Mouse (Mus musculus) adrenal gland, postnatal 4 days (tissue): ENCODE results near the gene Pla2g4c. TPM values are rescaled to one million over a fixed set of nuclear protein-coding genes. Genes with fewer than 3 reads are reported as not detected.
"Not testable (repeated sequence)": the region's sequence is repeated elsewhere in the genome, so short reads cannot be mapped to it uniquely, and the experiment has no call there.

Experiments
- DNase-seq, 2 experiments: peaks; one replicate each; pipeline ENCODE4 v3.0.0; 2021 to 2022; ENCODE audit warnings: low spot score in 2 of 2, mixed read lengths in 2 of 2
- long read RNA-seq, 2 experiments: library from polyadenylated mRNA; stranded (forward); transcript quantifications; one replicate each; pipeline ENCODE4 v2.0.0; 2021
- total RNA-seq, 2 experiments: library from RNA; stranded (reverse); gene quantifications; 2 replicates each; pipeline ENCODE4 v1.2.3; 2021

Pla2g4c gene
- total RNA-seq = 1 to 10 TPM in 1 of 2 experiments, under 1 TPM in 1; 0.42 to 1.1 TPM
- long read RNA-seq, experiment 1 = 0 reads
- long read RNA-seq, experiment 2, partial matches to known transcripts = 0 of 1 reads
- long read RNA-seq, experiment 2, other reads (novel, unspliced or antisense) = 1 of 1 reads

DNA sequence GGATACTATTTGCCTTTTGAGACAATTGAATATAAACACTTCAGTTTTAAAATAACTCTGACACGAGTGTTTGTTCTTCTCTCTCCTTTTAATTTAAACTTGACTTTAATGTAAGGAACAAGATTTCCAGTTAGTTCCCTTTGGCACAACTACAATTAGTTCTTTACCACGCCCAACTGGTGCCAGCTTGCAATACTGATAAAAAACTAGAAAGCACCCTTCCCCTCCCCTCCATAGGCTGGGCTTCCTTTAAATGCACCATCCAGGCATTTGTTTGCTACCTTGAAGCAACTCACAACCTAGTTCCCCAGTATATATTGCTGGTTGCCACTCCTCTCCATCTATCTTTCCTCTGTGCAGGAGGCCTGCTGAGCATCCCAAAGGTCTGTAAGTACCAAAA, at the start of gene Pla2g4c:
Pla2g4c (plus strand) TSS at position 340 of the 400 bp plus-strand sequence.
- DNase-seq = no peak

DNA sequence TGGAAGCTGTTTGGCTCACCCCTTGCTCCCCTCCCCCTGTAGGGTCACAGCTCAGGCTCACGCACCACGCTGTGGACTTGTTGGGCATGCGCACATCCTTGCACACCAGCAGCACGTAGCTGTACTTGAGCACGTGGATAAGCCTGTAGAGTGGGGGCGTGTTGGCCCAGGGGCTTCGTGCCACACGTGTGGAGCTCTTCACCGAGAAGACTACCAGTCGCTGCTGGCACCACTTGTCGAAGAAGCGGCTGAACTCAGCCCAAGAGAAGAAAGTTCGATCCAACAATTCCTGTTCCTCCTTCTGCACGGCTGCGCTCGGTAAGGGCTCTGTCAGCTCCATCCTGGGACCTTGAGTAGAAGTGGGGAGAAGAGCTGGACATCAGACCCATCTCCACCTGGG, 47.4 kb upstream of the Pla2g4c start, which contains the start of gene Lig1:
Lig1 (plus strand) TSS at position 203 of the 400 bp plus-strand sequence.
- DNase-seq = no peak

- no peak for DNase-seq
Measured at GRCm38 (mm10) chr7:13277833-13278232, 46.6 kb upstream of the Pla2g4c start.

DNA sequence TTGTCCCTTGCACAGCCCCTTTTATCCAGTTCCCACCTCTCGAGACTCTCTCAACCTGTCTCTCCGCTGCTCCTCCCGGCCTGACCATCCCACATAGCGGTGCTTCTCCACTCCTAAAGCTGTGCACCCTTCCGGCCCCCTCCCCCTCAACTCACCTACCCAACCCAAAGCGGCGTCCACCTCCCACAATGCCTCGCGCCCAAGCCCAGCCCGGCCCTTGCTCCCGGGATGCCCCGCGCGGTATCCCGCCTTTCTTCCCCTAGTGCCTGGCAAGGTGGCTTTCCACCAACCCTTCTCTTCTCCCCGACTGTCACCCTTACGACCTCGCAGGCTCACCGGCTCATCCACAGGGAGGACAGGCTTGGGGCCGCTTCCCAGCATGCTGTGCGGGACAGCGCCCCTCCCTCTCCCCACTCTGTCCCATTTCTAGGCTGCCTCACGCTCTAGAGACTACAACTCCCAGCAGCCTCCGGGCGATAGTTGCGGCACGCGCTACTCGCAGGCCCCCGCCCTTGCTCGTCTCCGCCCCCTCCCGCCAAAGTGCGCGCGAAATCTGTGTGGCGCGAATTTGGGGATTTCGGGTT, 46.1 kb upstream of the Pla2g4c start, which contains the start of gene Zswim9:
Zswim9 (minus strand) TSS at position 414 of the 584 bp plus-strand sequence.
- peak; percentile 75 to 83 for DNase-seq

GRCm38 (mm10) chr7:13278957-13279356, 45.5 kb upstream of the Pla2g4c start:
- DNase-seq = not testable (repeated sequence)

GRCm38 (mm10) chr7:13288621-13289020, 35.8 kb upstream of the Pla2g4c start:
- no peak for DNase-seq

- DNase-seq = no peak
Measured at GRCm38 (mm10) chr7:13290041-13290675, 34.3 kb upstream of the Pla2g4c start.

DNA sequence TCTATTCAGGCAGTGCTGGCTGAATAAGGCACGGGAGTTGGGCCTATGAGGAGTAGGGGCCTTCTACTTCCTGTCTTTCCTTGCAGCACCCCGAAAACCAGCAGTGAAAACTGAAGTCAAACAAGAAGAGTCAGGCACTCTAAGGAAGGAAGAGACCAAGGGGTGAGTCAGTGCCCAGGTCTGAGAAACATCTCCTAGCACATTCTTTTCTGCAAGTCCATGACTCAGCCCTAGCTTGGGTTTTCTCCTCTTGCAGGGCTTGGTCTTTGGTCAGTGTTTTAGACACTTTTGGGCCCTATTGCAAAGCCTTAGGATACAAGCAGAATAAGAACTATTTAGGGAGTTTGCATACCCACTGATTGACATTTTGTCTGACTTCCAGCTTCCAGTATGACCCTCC, 33.1 kb upstream of the Pla2g4c start:
- DNase-seq = no peak

GRCm38 (mm10) chr7:13293878-13294855, 30.3 kb upstream of the Pla2g4c start:
- DNase-seq = no peak

DNA sequence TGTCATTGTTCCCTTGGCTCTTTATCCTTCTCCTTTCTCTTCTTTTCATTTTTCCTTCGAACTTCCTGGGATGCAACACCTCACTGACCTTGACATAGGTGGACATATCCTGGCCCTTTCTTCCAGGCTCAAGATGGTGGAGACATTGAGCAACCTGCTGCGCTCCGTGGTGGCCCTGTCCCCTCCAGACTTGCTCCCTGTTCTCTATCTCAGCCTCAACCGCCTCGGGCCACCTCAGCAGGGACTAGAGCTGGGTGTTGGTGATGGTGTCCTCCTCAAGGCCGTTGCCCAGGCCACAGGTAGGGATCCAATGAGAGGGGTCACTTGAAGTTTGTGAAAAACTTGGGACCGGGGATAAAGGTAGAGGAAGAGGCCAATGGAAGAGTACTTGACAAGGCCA, 29.2 kb upstream of the Pla2g4c start:
- DNase-seq = no peak

DNA sequence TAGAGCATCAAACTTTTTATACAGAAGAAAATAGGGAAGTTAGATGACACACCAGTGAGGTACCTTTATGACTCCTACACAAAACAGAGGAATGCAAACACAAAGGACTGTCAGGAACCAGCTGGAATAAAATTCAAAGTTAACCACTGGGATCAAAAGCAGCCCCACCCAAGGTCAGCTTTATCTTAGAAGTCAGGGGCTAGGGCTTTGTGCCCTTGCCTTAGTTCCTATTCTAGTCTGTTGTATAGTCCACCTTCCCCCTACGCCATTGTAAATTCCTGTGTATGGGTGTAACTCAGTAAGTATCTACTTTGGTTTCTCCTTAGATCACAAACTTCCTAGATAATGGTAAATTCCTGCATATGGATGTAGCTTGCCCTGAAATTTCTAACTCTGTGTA, 26.8 kb upstream of the Pla2g4c start:
- DNase-seq = no peak

DNA sequence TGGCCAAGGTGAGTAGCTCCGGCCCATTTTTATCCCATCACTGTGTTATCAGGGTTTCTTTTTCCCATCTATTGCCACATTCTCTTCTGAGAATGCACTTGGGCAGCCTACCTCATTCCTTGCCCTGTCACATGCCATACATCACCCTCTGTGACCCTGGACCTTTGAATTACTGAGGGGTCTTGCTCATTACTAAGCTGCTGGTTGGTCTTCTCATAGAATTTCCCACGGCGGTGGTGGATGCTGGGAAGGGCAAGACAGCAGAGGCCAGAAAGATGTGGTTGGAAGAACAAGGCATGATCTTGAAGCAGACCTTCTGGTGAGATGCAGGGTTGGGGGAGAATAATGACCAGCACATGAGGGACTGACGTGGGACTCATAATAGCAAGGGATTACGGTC, 25.6 kb upstream of the Pla2g4c start:
- no peak for DNase-seq

- DNase-seq = no peak
Measured at GRCm38 (mm10) chr7:13301643-13302042, 22.8 kb upstream of the Pla2g4c start.

DNA sequence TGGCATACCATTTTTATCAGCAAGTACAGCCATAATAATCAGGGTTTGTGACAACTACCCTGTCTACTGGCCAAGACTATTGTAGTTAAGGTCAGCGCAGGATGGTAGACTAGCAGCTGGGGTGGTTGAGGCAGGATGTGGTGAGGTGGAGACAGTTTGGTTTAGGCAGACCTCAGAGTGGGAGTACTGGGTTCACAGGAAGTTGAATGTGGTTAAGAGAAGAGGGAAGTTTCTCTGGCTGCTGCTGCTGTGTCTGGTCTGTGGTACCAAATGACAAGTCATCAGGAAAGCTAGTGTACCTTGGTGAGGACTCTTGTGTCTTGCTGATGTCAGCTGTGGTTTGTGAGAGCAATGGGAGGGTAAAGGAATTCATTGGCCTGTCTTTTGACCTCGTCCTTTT, 21.7 kb upstream of the Pla2g4c start:
- no peak for DNase-seq

DNA sequence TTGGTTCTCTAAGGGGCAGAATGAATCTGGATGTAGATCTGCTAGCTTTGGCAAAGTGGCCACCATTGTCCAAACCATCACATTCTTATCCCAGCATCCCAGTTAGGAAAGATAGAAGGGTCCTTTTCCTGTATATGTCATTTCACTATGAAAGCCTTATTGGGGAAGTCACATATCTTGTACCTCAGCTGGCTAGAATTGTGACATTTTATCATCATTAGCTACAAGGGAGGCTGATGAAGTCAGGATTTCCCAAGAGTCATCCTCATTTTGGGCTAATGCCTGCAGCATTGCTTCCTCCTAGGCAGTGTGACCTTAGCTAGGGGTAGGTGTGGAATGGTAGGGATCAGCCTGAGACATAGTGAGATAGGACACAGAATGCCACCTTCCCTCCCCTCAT, 21.1 kb upstream of the Pla2g4c start:
- no peak for DNase-seq

DNA sequence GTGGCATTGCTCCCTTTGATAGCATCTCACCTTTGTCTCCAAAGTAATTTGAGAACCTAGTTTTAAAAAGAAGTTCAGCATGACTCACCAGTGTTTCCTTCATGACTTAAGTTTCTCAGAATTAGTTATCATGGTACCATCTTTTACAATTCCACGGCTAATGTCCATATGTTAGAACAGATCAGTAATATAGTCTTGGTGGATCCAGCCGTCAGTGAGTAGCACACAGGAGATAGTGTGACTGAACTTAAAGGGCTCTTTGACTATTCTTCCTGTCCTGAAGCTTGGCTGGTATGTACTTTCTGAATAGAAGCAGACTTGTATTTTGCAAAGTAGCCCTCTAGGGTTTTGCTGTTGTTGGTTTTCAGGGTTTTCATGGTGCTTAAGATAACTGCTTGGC, 15.0 kb upstream of the Pla2g4c start:
- no peak for DNase-seq

- DNase-seq = no peak
Measured at GRCm38 (mm10) chr7:13310493-13311199, 13.8 kb upstream of the Pla2g4c start.

DNA sequence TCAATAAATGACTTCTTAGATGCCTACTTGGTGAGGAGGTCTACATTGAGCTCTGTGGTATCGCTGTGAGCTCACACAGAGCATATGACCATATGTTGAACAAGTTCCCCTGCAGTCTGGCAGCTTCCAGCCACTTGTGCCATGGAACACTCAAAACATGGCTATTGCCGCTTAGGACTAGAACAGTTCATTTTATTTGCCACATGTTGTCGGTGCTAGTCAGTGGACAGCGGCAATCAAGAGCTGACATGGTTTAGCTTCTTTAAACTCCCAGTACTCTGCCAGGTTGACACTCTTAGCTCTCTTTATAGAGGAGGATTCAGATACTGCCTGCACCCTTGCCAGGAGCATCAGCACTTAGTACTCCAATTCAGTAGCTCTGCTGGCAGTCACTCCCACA, 13.1 kb upstream of the Pla2g4c start:
- no peak for DNase-seq

DNA sequence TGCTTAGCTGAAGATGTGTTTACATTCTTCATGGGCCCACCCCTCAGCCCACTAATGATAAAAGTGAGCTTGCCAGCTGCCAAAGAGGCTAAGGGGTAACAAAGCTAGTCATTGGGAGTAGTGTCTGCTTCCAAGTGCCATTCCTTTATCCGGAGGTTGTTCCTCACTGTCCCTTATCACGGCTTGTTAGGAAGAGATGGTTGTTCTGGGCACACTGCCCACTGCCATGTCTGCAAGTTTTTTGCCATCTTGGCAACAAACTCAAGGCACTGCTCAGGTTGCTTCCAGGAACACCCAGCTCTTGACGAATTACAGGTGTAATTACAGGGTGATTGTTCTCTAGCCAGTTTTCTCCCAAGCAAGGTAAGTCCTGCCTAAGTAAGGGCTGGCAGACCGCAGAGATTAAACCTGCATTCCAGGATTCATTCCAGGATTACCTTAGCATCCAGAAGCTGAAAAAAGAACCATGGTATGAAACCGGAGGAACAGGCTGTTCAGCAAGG, 10.3 kb upstream of the Pla2g4c start:
- no peak for DNase-seq

GRCm38 (mm10) chr7:13321424-13321823, 3.0 kb upstream of the Pla2g4c start:
- DNase-seq = no peak

DNA sequence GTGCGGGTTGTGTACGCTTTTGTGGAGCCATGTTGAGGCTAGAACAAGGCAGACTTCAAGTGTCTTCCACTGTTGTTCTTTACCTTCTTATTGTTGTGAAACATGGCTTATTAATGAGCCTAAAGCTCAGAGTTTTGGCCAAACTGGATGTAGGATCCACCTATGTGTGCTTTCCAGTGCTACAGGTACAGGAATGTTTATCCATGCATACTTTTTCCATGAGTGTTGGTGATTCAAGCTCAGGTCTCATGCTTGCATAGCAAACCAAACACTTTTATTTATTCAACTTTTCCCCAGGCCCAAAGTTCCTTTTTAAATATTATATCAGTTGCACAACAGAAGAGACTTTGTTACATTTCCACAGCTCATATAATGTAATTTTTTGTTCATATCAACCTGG, 6.1 kb downstream of the Pla2g4c start:
- no peak for DNase-seq
